8 mouse cellular contexts compared by ENCODE assay signal in genomic region chr13:97137466-97138400, GRCm38 (mm10). TPM values are rescaled to one million over a fixed set of nuclear protein-coding genes. Genes with fewer than 3 reads are reported as not detected.
A peak's percentile ranks its signal among the peaks of the same experiment; 100 is the strongest.
DNase-seq lines count a peak whose midpoint lies in the region; ATAC-seq and TF ChIP-seq lines count a peak whose summit lies in the region.

Gene Gfm2, plus strand, starts transcription at chr13:97137937.
Gene Nsa2, minus strand, starts transcription at chr13:97137937.

- TF ChIP-seq RAD21 in CH12.LX (IDR thresholded peaks at IDR 0.05; ENCODE audit: low read depth, low read length), result no peak

- no peak for TF ChIP-seq EP300 in CH12.LX (IDR thresholded peaks at IDR 0.05; ENCODE audit: low read length)

- peak within 1 kb of the TSS; percentile 89 for H3K9ac ChIP-seq in CH12.LX (ENCODE audit: insufficient read depth, low read depth)
- peak within 1 kb of the TSS; percentile 72 for H3K9ac ChIP-seq in forebrain, embryonic 11.5 days (ENCODE audit: low read length)
- peak within 1 kb of the TSS; percentile 95 for H3K9ac ChIP-seq in heart, embryonic 16.5 days (ENCODE audit: low read length)
- H3K9ac ChIP-seq in liver, embryonic 15.5 days, result peak within 1 kb of the TSS; percentile 82
- peak within 1 kb of the TSS; percentile 82 for H3K9ac ChIP-seq in neural tube, embryonic 12.5 days

- H3K4me1 ChIP-seq in CH12.LX (ENCODE audit: control insufficient read depth in 1 of 2, insufficient read depth in 2 of 2), result peaks cover 0 to 23% of the 10 kb centered on the region in 2 experiments; a peak in 2 of 4 replicates
- H3K4me1 ChIP-seq in forebrain, embryonic 11.5 days (replicated peaks; ENCODE audit: control insufficient read depth, insufficient read depth, low read length), result no peaks in the 10 kb centered on the region; the same call in 1 of the 2 replicates
- peaks cover 8% of the 10 kb centered on the region for H3K4me1 ChIP-seq in heart, embryonic 16.5 days (ENCODE audit: control insufficient read depth, insufficient read depth, low read length)
- peaks cover 9% of the 10 kb centered on the region for H3K4me1 ChIP-seq in liver, embryonic 15.5 days (replicated peaks)
- peaks cover 6% of the 10 kb centered on the region; the same call in 1 of the 2 replicates for H3K4me1 ChIP-seq in neural tube, embryonic 12.5 days

- TF ChIP-seq POLR2A in CH12.LX (IDR thresholded peaks at IDR 0.05; ENCODE audit: low read depth, low read length), result peak; percentile 94

- WGBS in forebrain, embryonic 11.5 days, result under 1% methylated on average over 57 of the region's 57 CpGs
- under 1% methylated on average over 57 of the region's 57 CpGs for WGBS in heart, embryonic 16.5 days
- under 1% methylated on average over 57 of the region's 57 CpGs for WGBS in liver, embryonic 15.5 days (ENCODE audit: insufficient replicate concordance)
- under 1% methylated on average over 57 of the region's 57 CpGs for WGBS in neural tube, embryonic 12.5 days

- in situ Hi-C loops in CH12.LX (cut with MboI; ENCODE audit: low pct_ligation_motif_present, low pct_unique_long_range_greater_than_20kb, low sequenced_read_pairs), result no loop called here

- peak within 1 kb of the TSS; percentile 93 for H3K4me2 ChIP-seq in CH12.LX (ENCODE audit: insufficient read depth, low read depth, poor library complexity, severe bottlenecking)
- peak within 1 kb of the TSS; percentile 54 for H3K4me2 ChIP-seq in forebrain, embryonic 11.5 days (ENCODE audit: low read depth, low read length, severe bottlenecking)
- H3K4me2 ChIP-seq in heart, embryonic 16.5 days (ENCODE audit: low read depth, low read length), result peak within 1 kb of the TSS; percentile 68
- H3K4me2 ChIP-seq in liver, embryonic 15.5 days, result peak within 1 kb of the TSS; percentile 64
- H3K4me2 ChIP-seq in neural tube, embryonic 12.5 days (replicated peaks), result peak within 1 kb of the TSS; percentile 75

- dilution Hi-C loops in CH12.LX (cut with MboI; ENCODE audit: extremely low pct_ligation_motif_present, extremely low pct_unique_long_range_greater_than_20kb, low sequenced_read_pairs), result no loop called here

- peaks cover 32% of the 10 kb centered on the region for H3K79me2 ChIP-seq in CH12.LX (replicated peaks; ENCODE audit: control insufficient read depth, extremely low read depth, insufficient read depth, poor library complexity, severe bottlenecking)

- peak; percentile 97 for ATAC-seq in forebrain, embryonic 11.5 days (replicated peaks; ENCODE audit: low FRiP score)
- ATAC-seq in heart, embryonic 16.5 days (replicated peaks; ENCODE audit: extremely low read depth, insufficient read depth, low FRiP score), result peak; percentile 95
- ATAC-seq in liver, embryonic 15.5 days (ENCODE audit: insufficient read depth), result peak; percentile 98
- peak; percentile 95 for ATAC-seq in neural tube, embryonic 12.5 days (ENCODE audit: low FRiP score, low read depth)

- H3K9me3 ChIP-seq in CH12.LX (replicated peaks; ENCODE audit: low read length), result no peaks in the 10 kb centered on the region
- no peaks in the 10 kb centered on the region for H3K9me3 ChIP-seq in forebrain, embryonic 11.5 days (ENCODE audit: control insufficient read depth, low read length)
- no peaks in the 10 kb centered on the region for H3K9me3 ChIP-seq in heart, embryonic 16.5 days (replicated peaks; ENCODE audit: control insufficient read depth, low read length)
- H3K9me3 ChIP-seq in liver, embryonic 15.5 days (replicated peaks), result no peaks in the 10 kb centered on the region
- no peaks in the 10 kb centered on the region for H3K9me3 ChIP-seq in neural tube, embryonic 12.5 days

- no peaks in the 10 kb centered on the region for H3K27me3 ChIP-seq in CH12.LX (replicated peaks)
- H3K27me3 ChIP-seq in forebrain, embryonic 11.5 days (ENCODE audit: control insufficient read depth, insufficient read depth, low read length), result no peaks in the 10 kb centered on the region
- no peaks in the 10 kb centered on the region for H3K27me3 ChIP-seq in heart, embryonic 16.5 days (ENCODE audit: control insufficient read depth, insufficient read depth, low read length)
- no peaks in the 10 kb centered on the region for H3K27me3 ChIP-seq in liver, embryonic 15.5 days
- no peaks in the 10 kb centered on the region for H3K27me3 ChIP-seq in neural tube, embryonic 12.5 days (replicated peaks)

- no peak for TF ChIP-seq CTCF in CH12.LX (conservative IDR thresholded peaks at IDR 0.05 in 1 of 2, IDR thresholded peaks at IDR 0.05 in 1 of 2; ENCODE audit: low read depth in 2 of 2, low read length in 2 of 2)

- peak within 1 kb of the TSS; percentile 71 for H3K27ac ChIP-seq in CH12.LX (ENCODE audit: insufficient read depth, low read depth)
- H3K27ac ChIP-seq in forebrain, embryonic 11.5 days (ENCODE audit: low read depth, low read length), result 0 out of 2 replicates have a peak within 1 kb of the TSS, but pooled peaks have one; percentile 14
- H3K27ac ChIP-seq in heart, embryonic 16.5 days (ENCODE audit: low read length), result peak within 1 kb of the TSS; percentile 92
- peak within 1 kb of the TSS; percentile 88 for H3K27ac ChIP-seq in liver, embryonic 15.5 days (replicated peaks)
- H3K27ac ChIP-seq in neural tube, embryonic 12.5 days, result peak within 1 kb of the TSS; percentile 59; the same call in 1 of the 2 replicates

- DNase-seq in CH12.LX (ENCODE audit: extremely low read depth), result peak; percentile 96
- DNase-seq in c-Kit-positive CD71-positive TER-119-negative erythroid progenitor cells, embryonic 14.5 days (ENCODE audit: low read depth), result peak; percentile 94
- DNase-seq in forebrain, embryonic 11.5 days (ENCODE audit: low spot score), result peak; percentile 92
- DNase-seq in kidney, postnatal 36 days, result peak; percentile 90 to 94
- DNase-seq in telencephalon, adult 2 months (ENCODE audit: low read depth, low spot score), result peak; percentile 98

- peaks cover 18 to 46% of the 10 kb centered on the region in 2 experiments for H3K36me3 ChIP-seq in CH12.LX (replicated peaks in 1 of 2; ENCODE audit: control insufficient read depth in 1 of 2, insufficient read depth in 1 of 2, low read length in 1 of 2)
- peaks cover 4% of the 10 kb centered on the region; the same call in 1 of the 2 replicates for H3K36me3 ChIP-seq in forebrain, embryonic 11.5 days (ENCODE audit: control insufficient read depth, insufficient read depth, low read length)
- H3K36me3 ChIP-seq in heart, embryonic 16.5 days (ENCODE audit: control insufficient read depth, insufficient read depth), result peaks cover 8% of the 10 kb centered on the region
- H3K36me3 ChIP-seq in liver, embryonic 15.5 days (replicated peaks), result peaks cover 29% of the 10 kb centered on the region
- H3K36me3 ChIP-seq in neural tube, embryonic 12.5 days, result peaks cover 16% of the 10 kb centered on the region

- peak within 1 kb of the TSS; percentile 84 to 95 (median 90) for H3K4me3 ChIP-seq in CH12.LX (replicated peaks in 1 of 3; ENCODE audit: low read depth in 2 of 3, low read length in 2 of 3, poor library complexity in 1 of 3)
- peak within 1 kb of the TSS; percentile 68 for H3K4me3 ChIP-seq in forebrain, embryonic 11.5 days (ENCODE audit: low read depth, low read length)
- peak within 1 kb of the TSS; percentile 85 for H3K4me3 ChIP-seq in heart, embryonic 16.5 days (ENCODE audit: low read length)
- H3K4me3 ChIP-seq in liver, embryonic 15.5 days (replicated peaks), result peak within 1 kb of the TSS; percentile 89
- H3K4me3 ChIP-seq in neural tube, embryonic 12.5 days, result peak within 1 kb of the TSS; percentile 82

TF ChIP-seq in CH12.LX, 34 proteins besides CTCF, POLR2A, EP300 and RAD21 (continues in another document):
- TF ChIP-seq NELFE (IDR thresholded peaks at IDR 0.05; ENCODE audit: low read depth, low read length) (peak; percentile 85), POLR2AphosphoS2 (IDR thresholded peaks at IDR 0.05; ENCODE audit: low read depth, low read length) (peak; percentile 47; the same call in 1 of the 2 replicates), ZC3H11A (IDR thresholded peaks at IDR 0.05; ENCODE audit: low read depth, low read length) (no peak), SIN3A (IDR thresholded peaks at IDR 0.05; ENCODE audit: low read length) (peak; percentile 91), TCF12 (IDR thresholded peaks at IDR 0.05; ENCODE audit: low read depth, low read length) (peak; percentile 94), ELF1 (IDR thresholded peaks at IDR 0.05; ENCODE audit: low read depth, low read length) (peak; percentile 90), ETS1 (conservative IDR thresholded peaks at IDR 0.05; ENCODE audit: low read depth, low read length) (no peak), MAFK (IDR thresholded peaks at IDR 0.05; ENCODE audit: insufficient replicate concordance, low read length) (no peak), USF2 (conservative IDR thresholded peaks at IDR 0.05; ENCODE audit: low read depth, low read length) (no peak), HCFC1 (IDR thresholded peaks at IDR 0.05; ENCODE audit: low read depth, low read length) (peak; percentile 90), MYC (IDR thresholded peaks at IDR 0.05; ENCODE audit: low read depth, low read length) (peak; percentile 74), UBTF (IDR thresholded peaks at IDR 0.05; ENCODE audit: low read depth, low read length) (0 out of 2 replicates have a peak, but pooled peaks have one; percentile 65), E2F4 (IDR thresholded peaks at IDR 0.05; ENCODE audit: insufficient replicate concordance, low read depth, low read length) (no peak), ZNF384 (IDR thresholded peaks at IDR 0.05; ENCODE audit: low read depth, low read length) (no peak), MXI1 (IDR thresholded peaks at IDR 0.05; ENCODE audit: low read depth, low read length) (peak; percentile 60), MAZ (IDR thresholded peaks at IDR 0.05; ENCODE audit: low read depth, low read length) (no peak)

RNA-seq across cellular contexts. Expression of gene Gfm2, which starts in this region (rescaled TPM):
- total RNA-seq in CH12.LX (2012; rRNA removed), result 34.8 and 38.0 TPM in 2 replicates
- 35.5 and 40.3 TPM in 2 replicates for total RNA-seq in CH12.LX (2014; rRNA removed)
- polyA plus RNA-seq in CH12.LX (2012; ENCODE audit: insufficient read length, low read depth), result 37.4 and 42.1 TPM in 2 replicates
- 39.6 and 39.9 TPM in 2 replicates for polyA plus RNA-seq in forebrain, embryonic 11.5 days (2014; fragmentation: Nextera tagmentation; extraction: Ambion mirVana)
- polyA plus RNA-seq in heart, embryonic 16.5 days (2015; fragmentation: Nextera tagmentation; extraction: Ambion mirVana), result 31.4 and 33.9 TPM in 2 replicates
- polyA plus RNA-seq in liver, embryonic 15.5 days (2015; fragmentation: Nextera tagmentation; extraction: Ambion mirVana), result 16.6 and 17.1 TPM in 2 replicates
- 39.9 and 40.2 TPM in 2 replicates for polyA plus RNA-seq in neural tube, embryonic 12.5 days (2016; fragmentation: Nextera tagmentation; extraction: Ambion mirVana)

RNA-seq across cellular contexts. Expression of gene Nsa2, which starts in this region (rescaled TPM):
- total RNA-seq in CH12.LX (2012; rRNA removed), result 152 and 159 TPM in 2 replicates
- total RNA-seq in CH12.LX (2014; rRNA removed), result 126 and 138 TPM in 2 replicates
- polyA plus RNA-seq in CH12.LX (2012; ENCODE audit: insufficient read length, low read depth), result 305 and 312 TPM in 2 replicates
- 59.1 and 71.9 TPM in 2 replicates for polyA plus RNA-seq in forebrain, embryonic 11.5 days (2014; fragmentation: Nextera tagmentation; extraction: Ambion mirVana)
- 37.4 and 41.8 TPM in 2 replicates for polyA plus RNA-seq in heart, embryonic 16.5 days (2015; fragmentation: Nextera tagmentation; extraction: Ambion mirVana)
- polyA plus RNA-seq in liver, embryonic 15.5 days (2015; fragmentation: Nextera tagmentation; extraction: Ambion mirVana), result 19.2 and 20.7 TPM in 2 replicates
- 52.4 and 57.3 TPM in 2 replicates for polyA plus RNA-seq in neural tube, embryonic 12.5 days (2016; fragmentation: Nextera tagmentation; extraction: Ambion mirVana)

Comparison
In these comparisons a context has a peak if more than half of its experiments do, and no peak if none do; other contexts are left out.
1. Peak in every context shown above with its lines: DNase-seq, ATAC-seq, H3K4me3 ChIP-seq and H3K27ac ChIP-seq.
2. H3K27ac ChIP-seq: peak in every context shown above with its lines; median percentile 92 in heart, embryonic 16.5 days; 88 in liver, embryonic 15.5 days; 71 in CH12.LX; 59 in neural tube, embryonic 12.5 days; 14 in forebrain, embryonic 11.5 days.